Mouse (Mus musculus): ENCODE results near the gene Gm3045.

- TF ChIP-seq CTCF (IDR thresholded peaks at IDR 0.05; ENCODE audit: low read depth) (no peak), EP300 (IDR thresholded peaks at IDR 0.05; ENCODE audit: low read depth) (no peak)
Observed at GRCm38 (mm10) chr13:56425931-56426330, 463 bp upstream of the Gm3045 start.

All from liver, postnatal 0 days (tissue).